Mouse (Mus musculus): ENCODE measurements around the gene C2.

DNA sequence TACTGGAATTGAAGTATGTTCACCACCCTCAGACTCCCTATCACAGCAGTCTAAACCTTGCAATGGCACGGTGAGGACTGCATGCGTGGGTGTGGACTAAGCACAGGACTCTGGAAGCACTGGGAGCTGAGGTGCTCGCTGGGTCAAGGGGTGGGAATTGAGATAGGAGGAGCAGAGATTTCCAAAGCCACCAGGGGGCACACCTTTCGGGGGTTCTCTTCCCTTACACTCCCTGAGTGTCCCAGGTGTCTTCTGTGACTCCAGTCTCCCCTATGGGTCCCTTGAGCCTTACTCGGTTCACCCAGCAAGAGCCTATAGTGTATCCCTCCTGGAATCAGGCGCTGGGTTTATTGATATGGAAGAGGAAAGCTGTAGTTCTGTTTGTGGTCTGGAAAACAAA, 24.9 kb upstream of the C2 start:
- TF ChIP-seq CTCF (IDR thresholded peaks at IDR 0.05; ENCODE audit: insufficient read depth, low read length) (no peak), POLR2A (IDR thresholded peaks at IDR 0.05; ENCODE audit: borderline replicate concordance, extremely low read depth, low read depth, low read length) (no peak)

Measured in lung, adult 2 months (tissue).